Mouse (Mus musculus) testis, postnatal 10 days (tissue): ENCODE data around the gene Bmp3.

ENCODE experiments used
- DNase-seq: peaks from one replicate; pipeline ENCODE4 v3.0.0; 2021; ENCODE audit warnings: low spot score

Gene Bmp3

DNA sequence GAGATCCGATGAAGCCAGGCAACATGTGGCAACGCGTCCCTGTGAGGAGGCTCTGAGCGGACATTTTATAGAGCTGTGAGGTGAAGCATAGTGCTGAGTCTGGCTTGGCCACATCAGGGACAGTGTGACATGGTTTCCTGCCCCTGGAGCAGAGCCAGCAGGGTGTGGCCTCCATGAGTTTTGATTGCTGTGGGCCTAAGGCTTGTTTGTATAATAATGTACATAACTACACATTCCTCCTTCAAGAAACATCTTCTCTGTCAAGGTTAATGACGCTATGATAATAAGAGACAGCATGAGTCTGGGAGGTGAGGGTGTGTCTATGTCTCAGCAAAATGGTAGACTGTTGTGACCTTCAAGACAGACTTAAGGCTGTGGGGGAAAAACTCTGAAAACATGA, 64.5 kb downstream of the Bmp3 start:
- no peak for DNase-seq

DNA sequence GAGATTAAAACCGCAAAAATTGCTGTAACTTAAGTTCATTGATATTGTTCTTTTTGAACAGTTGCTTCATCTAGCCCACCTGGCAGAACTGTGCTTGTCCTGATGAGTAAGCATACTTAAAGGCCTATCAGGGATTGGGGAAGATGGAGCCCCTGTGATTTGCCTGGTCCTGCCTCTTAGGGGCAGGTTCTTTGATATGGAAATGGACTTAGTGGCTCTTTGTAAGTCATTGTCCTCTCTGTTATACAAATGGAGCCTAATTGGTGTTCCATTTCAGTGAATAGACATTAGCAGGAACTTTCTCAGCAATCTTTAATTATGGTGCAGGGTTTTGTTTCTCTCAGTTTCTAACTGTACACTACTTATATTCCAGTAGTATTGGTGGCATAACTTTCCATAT, 67.4 kb downstream of the Bmp3 start:
- no peak for DNase-seq

DNA sequence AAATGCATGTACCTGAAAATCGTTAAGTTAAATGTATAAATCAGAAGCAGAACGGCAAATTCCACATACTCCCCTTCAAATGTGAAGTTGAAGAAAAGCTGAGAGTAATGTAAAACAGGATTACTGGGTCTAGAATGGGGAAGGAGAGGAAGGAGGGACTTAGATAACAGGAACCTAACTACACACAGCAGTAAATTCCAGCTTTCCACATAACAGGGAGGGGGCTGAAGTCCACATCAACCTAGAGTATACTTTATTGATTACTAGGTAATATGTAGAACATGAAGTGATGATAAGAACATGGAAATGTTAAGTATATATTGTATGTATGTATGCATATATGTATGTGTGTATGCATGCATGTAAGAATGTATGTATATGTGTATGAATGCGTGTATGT, 68.7 kb downstream of the Bmp3 start:
- no peak for DNase-seq
